Mouse (Mus musculus) kidney, adult 11 months (tissue): ENCODE results near the gene Zp3r.
"Not testable (repeated sequence)": the region's sequence is repeated elsewhere in the genome, so short reads cannot be mapped to it uniquely, and the experiment has no call there.

Experiments used
- DNase-seq: peaks from one replicate; pipeline ENCODE4 v3.0.0; 2022

Gene Zp3r

DNA sequence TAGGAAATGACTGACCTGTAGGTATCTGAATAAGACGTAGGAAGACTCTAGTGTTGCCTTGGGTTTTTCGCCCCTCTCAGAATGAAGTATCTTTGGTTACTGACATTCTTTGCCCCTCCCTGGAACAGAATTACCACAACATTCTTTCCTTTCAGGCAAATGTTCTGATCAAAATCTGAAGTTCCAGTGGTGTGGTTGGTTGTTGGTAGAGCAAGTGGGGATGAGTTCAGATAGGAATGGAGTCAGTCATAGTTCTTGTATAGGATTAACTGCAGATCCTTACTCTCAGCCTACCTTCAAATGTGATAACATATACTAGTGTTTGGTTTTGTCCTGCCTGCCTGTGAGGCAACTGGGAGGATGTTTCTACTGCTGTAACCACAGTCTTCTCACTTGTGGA lies at the start of gene Zp3r:
Gene Zp3r, minus strand, starts transcription at position 101 of the 400 bp plus-strand sequence.
- no peak for DNase-seq

DNA sequence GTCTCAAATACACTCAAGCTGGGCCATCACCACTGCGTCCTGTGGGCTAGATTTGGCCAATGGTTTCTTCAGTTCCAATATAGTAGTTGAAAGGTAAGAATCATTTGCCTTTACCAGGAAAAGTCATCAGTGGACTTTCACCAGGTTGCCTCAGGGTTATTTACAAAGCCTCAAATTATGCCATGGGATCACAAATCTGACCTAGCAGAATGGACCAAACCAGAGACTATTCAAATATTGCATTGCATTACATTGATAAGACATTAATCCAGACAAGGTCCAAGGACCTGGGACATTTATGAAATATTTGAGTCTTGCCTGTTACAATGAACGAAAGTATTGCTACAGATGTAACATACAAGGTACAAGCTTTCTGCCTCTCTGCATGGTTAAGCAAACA lies 49.1 kb upstream of the Zp3r start:
- no peak for DNase-seq

DNA sequence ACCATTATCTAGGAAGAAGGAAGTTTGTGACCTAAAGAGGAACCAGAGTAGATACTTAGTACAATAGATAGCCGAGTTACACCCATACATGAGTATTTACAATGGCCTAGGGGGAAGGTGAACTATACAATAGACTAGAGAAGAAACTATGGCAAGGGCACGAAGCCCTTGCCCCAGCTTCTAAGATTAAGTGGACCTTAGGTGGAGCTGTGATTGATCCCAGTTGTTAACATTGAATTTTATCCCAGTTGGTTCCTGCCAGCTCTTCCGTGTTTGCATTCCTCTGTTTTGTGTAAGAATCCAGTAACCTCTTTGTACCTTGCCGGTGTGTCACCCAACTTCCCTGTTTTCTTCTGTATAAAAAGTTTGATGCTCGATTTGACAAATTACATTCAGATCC lies 34.2 kb upstream of the Zp3r start:
- DNase-seq: not testable (repeated sequence)

DNA sequence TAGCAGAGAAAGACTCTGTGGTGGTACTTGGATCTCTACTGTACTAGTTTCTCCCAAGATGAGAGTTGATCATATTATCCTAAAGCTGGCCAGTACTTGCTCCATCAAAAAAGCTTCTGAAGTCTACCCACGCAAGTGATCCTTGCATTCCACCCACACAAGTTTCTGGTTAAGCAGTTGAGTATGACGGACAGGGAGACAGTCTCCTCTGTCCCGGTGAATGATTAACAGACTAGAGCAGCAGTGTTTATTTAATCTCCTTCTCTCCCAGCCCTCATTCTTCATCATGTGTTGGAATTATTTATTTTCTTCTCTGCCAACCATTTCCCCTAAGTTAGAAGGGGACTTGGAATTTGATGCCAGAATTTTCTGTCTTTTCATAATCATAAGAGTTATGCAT lies 32.0 kb upstream of the Zp3r start, which contains the start of gene C4bp:
Gene C4bp, minus strand, starts transcription at position 179 of the 400 bp plus-strand sequence.
- DNase-seq: peak; percentile 8

DNA sequence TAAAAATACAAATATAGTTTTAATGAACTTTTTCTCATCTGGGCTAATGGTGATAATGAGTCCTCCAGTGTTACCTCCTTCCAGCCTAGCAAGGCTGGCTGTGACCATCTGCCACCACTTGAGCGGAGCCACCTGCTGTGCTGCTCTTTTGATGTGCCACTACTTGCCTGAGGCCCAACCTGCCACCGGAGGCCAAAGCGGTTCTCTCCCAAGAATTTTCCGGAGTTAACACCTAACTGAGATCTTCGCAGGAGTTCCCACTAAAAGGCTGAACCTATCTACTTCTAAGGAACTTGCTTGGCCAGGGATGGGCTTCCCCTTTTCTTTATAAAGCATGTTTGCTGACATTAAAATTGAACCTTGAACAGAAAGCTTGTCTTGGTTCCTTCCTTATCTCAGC lies 30.2 kb upstream of the Zp3r start:
- DNase-seq: not testable (repeated sequence)

DNA sequence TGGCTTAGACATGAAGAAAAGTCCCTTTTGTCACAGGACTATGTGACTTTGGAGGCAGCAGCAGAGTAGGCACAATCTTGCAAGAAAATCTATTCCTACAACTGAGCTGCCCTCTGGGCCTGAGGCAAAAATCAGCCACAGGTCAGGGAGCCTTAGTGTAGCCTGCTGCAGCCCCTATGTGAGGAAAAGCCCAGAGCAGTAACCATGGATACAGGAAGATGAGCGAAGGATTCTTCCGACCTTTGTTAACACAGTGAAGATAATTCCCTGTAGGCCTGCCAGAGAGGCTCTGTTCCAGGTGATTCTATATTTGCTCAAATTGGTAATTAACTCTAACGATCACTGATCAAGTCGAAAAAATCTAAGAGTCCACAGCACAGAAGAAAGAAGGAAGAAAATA lies 14.7 kb upstream of the Zp3r start:
- DNase-seq: no peak

DNA sequence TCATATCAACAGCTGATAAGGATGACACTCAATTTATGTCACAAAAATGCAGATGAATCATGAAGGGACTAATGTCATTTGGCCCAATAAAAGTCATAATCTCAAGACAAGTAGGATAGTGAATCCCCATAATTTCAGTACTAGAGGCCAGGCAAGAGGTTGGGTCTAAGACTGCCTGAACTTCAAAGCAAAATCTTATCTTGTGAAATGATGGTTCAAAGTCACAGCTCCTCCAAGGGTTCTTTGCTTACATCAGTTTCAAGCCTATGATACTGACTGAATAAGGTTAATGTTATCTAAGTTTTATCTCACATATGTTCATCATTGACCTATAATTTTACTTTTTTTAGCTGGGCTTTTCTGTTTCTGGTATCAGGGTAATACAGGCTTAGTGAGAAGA lies 11.5 kb upstream of the Zp3r start:
- no peak for DNase-seq

DNA sequence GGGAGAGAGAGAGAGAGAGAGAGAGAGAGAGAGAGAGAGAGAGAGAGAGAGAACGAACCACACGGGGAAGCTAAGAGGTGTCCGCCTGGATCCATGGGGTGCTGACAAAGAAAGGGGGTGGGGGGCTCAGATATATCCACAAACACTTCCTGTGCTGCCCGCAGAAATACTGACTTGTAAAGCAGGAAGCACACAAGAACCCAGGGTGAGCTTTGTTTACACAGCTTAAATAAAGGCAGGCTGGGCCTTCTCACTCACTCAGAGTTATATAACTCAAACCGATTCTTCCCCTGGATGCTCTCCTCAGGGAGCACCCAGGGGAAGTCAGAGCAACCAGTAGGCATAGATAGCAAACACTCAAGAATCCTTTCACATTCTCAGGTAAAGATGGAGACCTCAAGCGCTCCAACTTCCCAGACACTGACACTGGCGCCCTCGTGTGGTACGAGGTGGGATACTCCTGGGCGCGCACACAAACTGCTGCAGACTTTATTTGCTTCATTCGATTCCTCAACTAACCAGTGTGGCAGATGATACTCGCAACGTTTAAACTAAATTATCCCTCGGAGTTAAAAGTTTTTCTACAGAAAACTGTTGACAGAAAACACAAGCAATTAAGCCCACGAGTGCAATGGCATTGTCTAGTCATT lies 4.5 kb upstream of the Zp3r start:
- DNase-seq: peak; percentile 26

DNA sequence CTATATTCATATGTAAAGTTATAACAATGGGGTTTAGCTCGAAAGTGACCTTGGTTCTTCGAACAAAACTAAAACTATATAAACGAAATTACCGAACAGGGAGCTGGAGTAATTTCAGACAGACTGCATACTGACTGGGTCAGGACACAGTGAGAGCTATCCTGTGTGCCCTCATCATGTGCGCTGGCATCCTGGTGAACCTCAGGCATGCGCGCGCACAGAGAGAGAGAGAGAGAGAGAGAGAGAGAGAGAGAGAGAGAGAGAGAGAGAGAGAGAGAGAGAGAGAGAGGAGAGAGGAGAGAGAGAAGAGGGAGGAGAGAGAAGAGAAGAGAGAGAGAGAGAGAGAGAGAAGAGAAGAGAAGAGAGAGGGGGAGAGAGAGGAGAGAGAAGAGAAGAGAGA lies 3.9 kb upstream of the Zp3r start:
- DNase-seq: no peak

DNA sequence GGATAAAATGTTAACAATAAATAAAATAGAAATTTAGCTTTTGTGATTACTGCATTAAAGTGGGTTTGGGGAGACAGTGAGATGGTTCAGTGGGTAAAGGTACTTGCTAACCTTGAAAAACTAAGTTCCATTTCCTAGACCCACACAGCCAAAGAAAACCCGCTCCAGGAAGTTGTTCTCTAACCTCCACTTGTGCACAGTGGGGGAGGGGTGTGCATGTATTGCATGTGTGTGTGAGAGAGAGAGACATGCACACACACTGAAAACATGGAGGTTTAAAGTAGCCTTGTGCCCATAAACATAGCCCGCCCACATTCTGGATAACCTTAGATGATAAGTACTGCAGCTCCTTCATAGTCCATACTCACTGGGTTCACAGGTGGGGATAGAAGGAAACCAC lies 33.1 kb downstream of the Zp3r start:
- no peak for DNase-seq

DNA sequence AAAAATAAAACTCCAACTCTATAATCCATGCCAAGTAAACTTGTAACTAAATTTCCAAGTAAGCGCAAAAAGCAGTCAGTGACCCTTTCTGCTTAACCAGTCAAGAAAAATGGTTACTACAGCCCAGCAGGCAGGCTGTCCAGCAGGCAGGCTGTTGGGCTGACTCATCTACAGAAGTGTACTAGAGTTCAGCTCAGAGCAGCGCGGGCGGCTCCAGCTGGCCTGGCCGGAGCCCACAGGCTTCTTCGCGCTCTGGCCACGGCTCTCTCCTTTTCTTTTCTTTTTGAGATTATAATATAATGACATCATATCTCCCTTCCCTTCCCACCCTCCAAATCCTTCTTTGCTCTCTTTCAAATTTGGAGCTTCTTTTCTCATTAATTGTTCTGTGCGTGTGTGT lies 40.8 kb downstream of the Zp3r start:
- DNase-seq: no peak

DNA sequence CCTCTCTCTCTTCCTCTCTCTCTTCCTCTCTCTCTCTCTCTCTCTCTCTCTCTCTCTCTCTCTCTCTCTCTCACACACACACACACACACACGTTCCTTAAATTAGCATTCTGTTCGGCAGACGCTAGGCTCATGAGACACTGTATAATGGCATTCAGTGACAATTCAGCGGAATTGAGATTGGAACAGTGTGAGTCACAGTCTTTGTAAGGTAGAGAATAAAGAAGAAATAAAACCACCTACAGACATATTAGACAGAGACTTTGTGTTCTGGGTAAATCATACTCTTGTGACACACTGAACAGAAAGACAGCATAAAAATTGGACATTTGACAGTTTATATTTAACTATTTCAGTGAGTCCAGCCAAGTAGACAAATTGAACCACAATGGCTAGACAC lies 53.0 kb downstream of the Zp3r start:
- DNase-seq: no peak

DNA sequence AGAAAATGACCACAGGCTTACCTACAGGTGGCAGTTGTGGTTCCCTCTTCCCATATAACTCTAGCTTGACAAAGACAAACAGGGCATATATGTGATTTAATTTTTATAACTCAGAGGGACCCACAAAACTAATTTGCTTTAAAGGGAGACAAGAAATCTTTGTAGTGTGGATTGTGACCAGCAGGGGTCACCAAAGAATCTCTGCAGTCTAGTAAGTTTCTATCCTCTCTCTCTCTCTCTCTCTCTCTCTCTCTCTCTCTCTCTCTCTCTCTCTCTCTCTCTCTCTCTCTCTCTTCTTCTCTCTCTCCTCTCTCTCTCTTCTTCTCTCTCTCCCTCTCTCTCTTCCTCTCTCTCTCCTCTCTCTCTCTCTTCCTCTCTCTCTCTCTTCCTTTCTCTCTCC lies 53.5 kb downstream of the Zp3r start:
- no peak for DNase-seq

DNA sequence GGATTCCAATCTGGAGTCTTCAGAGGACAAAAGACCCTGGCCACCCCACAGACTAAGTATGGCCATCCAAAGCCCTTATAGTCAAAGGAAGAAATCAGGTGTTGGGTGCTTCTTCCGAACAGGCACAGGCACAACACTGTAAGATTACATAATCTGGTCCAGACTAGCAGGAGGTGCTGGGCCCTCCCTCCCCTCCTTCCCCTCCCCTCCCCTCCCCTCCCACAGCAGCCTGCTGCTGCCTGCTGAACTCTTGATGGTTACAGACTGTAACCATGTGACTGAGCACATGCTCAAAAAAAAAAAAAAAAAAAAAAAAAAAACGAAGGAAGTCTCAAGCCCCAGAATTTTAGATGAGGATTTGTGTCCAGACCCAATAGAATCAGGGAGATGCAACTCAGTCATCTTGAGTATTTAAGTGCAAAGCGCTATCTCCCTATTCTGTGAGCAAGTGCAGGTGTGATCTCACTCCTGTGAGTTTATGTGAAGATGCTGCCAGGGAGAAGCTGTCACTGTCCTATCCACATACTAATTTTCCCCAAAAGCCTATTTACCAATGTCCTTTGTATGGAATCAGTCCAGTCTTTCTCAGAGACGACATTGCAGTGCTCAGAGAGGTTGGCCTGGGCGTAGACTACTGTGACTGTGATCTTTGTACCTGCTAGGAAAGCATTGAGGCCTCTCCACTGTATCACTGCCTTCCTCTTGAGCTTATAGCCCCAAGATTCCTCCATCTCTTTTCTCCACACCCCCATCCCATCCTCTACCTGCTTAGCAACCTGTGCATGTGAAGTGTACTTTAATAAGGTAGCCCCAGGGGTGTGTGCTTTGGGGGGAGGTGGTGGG lies 77.8 kb downstream of the Zp3r start:
- no peak for DNase-seq

DNA sequence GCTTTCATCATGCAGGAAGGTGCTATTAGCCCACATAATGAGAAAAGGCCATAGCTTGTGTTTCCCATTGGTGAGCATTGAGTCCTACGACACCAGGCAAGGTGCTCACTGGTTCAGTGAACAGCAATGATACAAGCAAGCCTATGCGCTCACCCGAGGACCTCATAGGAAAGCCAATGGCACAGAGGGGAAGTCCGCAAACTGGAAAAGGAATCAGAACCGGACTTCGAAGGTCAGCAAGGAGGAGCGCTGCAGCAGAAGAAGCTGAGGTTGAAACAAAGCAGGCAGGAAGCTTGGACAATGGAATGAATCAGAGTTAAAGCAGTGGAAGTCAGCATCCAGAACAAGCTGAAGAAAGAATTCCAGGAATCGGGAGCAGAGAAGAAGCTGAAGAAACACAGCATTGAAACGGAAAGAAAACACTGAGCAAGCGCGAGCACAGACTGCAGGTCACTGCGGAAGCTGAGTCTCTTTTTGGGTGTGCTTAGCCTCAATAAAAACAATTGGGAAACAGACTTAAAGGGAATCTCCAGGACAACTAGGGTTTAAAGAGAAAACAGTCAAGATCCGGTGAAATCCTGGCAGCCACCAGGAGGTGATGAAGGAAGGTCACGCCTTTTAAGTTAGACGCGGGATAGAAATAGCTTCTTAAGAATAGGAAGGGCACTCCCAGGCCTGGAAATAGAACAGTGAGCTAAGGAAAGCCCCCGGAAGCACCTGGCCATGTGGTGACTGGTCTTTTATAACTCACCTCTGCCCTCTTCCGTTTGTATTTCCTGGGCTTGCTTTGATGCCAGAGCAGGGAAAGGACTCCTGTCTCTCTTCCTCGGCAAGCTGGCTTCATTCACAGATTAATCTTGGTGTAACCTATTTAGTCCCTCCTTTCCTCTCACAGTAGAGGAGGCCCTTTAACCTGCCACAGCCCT lies 78.9 kb downstream of the Zp3r start:
- peak; percentile 48 for DNase-seq

DNA sequence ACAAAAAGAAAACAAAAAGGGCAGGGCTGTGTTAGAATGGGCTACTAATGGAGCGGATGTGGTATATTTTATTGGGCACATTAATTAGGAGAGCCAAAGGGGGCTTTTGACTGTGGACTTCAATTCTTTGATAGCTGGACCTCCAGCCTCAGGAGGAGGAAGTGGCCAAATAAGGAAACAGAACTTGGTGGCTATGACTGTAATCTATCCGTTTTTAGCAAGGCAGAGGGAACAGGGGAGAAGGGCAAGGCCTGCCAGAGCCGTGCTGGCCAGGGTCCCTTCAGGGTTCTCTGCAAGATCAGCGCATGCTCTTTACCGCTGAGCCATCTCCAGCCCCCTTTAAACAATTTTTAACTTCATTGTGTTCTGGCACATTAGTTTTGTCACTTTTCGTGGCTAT lies 79.7 kb downstream of the Zp3r start:
- no peak for DNase-seq

DNA sequence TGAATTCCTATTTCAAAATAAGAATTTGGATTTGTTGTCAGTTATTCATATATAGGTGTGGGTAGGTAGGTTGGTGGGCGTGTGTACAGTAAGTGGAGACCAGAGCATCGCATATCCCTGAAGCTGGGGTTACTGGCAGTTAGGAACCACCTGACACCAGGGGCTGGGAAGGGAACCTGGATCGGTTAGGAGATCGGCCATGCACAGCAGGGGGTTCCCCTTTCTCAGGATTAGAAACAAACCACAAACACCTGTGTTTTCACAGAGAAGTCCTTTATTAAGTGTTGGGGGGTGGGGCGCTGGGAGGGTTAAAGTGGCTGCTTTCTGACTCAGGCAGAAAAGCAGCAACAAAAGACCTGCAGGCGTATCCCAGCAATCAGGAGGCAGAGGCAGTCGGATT lies 80.3 kb downstream of the Zp3r start:
- DNase-seq: no peak

DNA sequence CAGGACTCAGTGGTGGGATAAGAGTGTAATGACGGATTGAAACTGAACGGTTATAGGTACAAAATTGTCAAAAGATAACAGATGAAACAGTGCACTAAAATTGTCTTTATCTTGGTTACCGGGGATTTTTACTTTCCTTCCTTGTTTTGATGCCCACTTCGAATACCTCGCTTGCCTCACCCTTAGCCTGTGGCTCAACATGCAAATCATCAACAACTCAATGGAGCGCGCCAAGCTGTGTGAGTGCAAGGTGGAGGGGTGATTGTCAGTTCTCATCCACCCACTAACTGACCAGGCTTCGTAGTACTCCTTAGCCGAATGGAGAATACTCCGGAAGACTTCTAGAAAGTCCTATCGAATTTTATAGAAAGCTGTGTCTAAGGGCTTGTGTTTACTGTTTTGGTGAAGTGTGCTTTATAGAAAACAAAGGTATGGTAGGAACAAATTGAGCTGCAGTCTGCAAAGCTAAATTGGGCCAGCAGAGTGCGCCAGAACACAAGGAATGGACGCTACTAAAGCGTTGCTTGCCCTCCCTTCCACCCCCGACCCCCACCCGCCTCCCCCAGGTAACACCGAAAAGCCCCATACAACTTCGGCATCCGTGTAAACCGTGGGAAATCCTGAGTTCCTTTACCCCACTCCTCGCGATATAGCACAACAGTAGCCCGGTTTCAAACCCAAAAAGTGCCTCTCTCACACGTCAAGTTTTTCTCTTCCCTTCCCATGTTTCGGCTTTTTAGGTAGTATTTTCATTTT lies 81.6 kb downstream of the Zp3r start:
- no peak for DNase-seq
